Mouse (Mus musculus) hindbrain, embryonic 10.5 days (tissue): ENCODE data around the gene Tmem121. TPM values are rescaled to one million over a fixed set of nuclear protein-coding genes. Genes with fewer than 3 reads are reported as not detected.
A peak's percentile ranks its signal among the peaks of the same experiment; 100 is the strongest.

Experiments
- DNase-seq: peaks from one replicate; pipeline ENCODE4 v3.0.0-alpha.2; 2017; ENCODE audit warnings: low spot score
- H3K27ac ChIP-seq: fragments of 300-500 bp; sonication (generic); 2 replicates; pipeline ENCODE4 v1.5.1; 2016; ENCODE audit warnings: mild to moderate bottlenecking, moderate library complexity
- H3K27me3 ChIP-seq: fragments of 300-500 bp; sonication (generic); 2 replicates; pipeline ENCODE4 v1.6.1; 2016; ENCODE audit warnings: mild to moderate bottlenecking; ENCODE audit not compliant: poor library complexity, insufficient read depth, severe bottlenecking
- H3K36me3 ChIP-seq: fragments of 300-500 bp; sonication (generic); 2 replicates; pipeline ENCODE4 v1.6.1; 2016; ENCODE audit warnings: mild to moderate bottlenecking, moderate library complexity
- H3K4me1 ChIP-seq: fragments of 300-500 bp; sonication (generic); replicated peaks from 2 replicates; pipeline ENCODE4 v1.6.1; 2016; ENCODE audit warnings: mild to moderate bottlenecking
- H3K4me3 ChIP-seq: fragments of 300-500 bp; sonication (generic); 2 replicates; pipeline ENCODE4 v1.5.1; 2016; ENCODE audit warnings: mild to moderate bottlenecking, moderate library complexity
- H3K9me3 ChIP-seq: fragments of 300-500 bp; sonication (generic); 2 replicates; pipeline ENCODE4 v1.6.1; 2016; ENCODE audit warnings: mild to moderate bottlenecking, moderate library complexity
- WGBS: fragments of 180-500 bp; shearing (Covaris S2); methylation state at CpG from one replicate; pipeline ENCODE4 v1.1.7; 2016; 5-methylcytosine and 5-hydroxymethylcytosine counted together
- polyA plus RNA-seq: library from polyadenylated mRNA; unstranded; fragments of >200 nt; fragmentation: Nextera tagmentation; extraction: Ambion mirVana; gene quantifications from 2 replicates; pipeline ENCODE4 v1.2.1, GENCODE M21; 2016

The Tmem121 gene
- polyA plus RNA-seq, 1 experiment from 2014 or later, result 24.8 TPM

GRCm38 (mm10) chr12:113207737-113208136, 22.0 kb downstream of the Tmem121 start:
- Histone ChIP-seq H3K27me3 (no peaks in the 10 kb centered on the region), H3K9me3 (no peaks in the 10 kb centered on the region), H3K36me3 (no peaks in the 10 kb centered on the region), H3K27ac (no peak overlapping the region), H3K4me1 (no peaks in the 10 kb centered on the region), H3K4me3 (no peak overlapping the region)
- WGBS, result 83% methylated on average over 6 of the region's 6 CpGs
- DNase-seq, result no peak

GRCm38 (mm10) chr12:113210586-113211378, 25.1 kb downstream of the Tmem121 start:
- 90% methylated on average over 17 of the region's 17 CpGs for WGBS
- H3K27ac ChIP-seq, result no peak overlapping the region
- H3K36me3 ChIP-seq, result no peaks in the 10 kb centered on the region
- no peak for DNase-seq
- no peaks in the 10 kb centered on the region for H3K4me1 ChIP-seq
- no peak overlapping the region for H3K4me3 ChIP-seq
- H3K9me3 ChIP-seq, result no peaks in the 10 kb centered on the region
- no peaks in the 10 kb centered on the region for H3K27me3 ChIP-seq

- WGBS, result 92% methylated on average over 5 of the region's 5 CpGs
- Histone ChIP-seq H3K36me3 (no peaks in the 10 kb centered on the region), H3K4me3 (no peak overlapping the region), H3K4me1 (no peaks in the 10 kb centered on the region), H3K9me3 (no peaks in the 10 kb centered on the region), H3K27ac (no peak overlapping the region), H3K27me3 (no peaks in the 10 kb centered on the region)
- no peak for DNase-seq
Observed at GRCm38 (mm10) chr12:113211772-113212171, 26.0 kb downstream of the Tmem121 start.

- Histone ChIP-seq H3K36me3 (no peaks in the 10 kb centered on the region), H3K9me3 (no peaks in the 10 kb centered on the region), H3K27me3 (no peaks in the 10 kb centered on the region), H3K4me3 (no peak overlapping the region), H3K27ac (no peak overlapping the region), H3K4me1 (no peaks in the 10 kb centered on the region)
- WGBS, result 89% methylated on average over 10 of the region's 10 CpGs
- no peak for DNase-seq
Observed at GRCm38 (mm10) chr12:113212326-113212924, 26.7 kb downstream of the Tmem121 start.

DNA sequence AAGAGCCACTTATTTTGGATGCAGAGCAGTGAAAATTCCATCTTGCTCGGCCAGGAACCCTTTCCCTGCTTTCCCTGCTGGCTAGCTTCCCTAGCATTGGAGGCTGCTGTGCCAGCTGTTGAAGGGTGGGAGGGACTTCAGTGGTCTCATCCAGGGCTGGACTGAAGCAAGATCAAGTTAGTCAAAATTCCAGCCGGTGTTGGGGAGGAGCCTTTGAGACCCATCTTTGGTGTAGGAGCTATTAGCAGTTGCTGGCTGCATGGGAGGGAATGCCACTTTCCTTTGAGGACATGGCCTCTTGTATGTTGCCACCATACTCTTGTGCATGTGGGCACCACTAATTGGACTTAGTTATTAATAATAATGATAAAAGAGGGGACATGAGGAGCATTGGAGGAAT, 27.5 kb downstream of the Tmem121 start:
- Histone ChIP-seq H3K27ac (no peak overlapping the region), H3K9me3 (no peaks in the 10 kb centered on the region), H3K27me3 (no peaks in the 10 kb centered on the region), H3K4me3 (no peak overlapping the region), H3K36me3 (no peaks in the 10 kb centered on the region), H3K4me1 (no peaks in the 10 kb centered on the region)
- WGBS, result 81% methylated on average over 2 of the region's 2 CpGs
- no peak for DNase-seq

DNA sequence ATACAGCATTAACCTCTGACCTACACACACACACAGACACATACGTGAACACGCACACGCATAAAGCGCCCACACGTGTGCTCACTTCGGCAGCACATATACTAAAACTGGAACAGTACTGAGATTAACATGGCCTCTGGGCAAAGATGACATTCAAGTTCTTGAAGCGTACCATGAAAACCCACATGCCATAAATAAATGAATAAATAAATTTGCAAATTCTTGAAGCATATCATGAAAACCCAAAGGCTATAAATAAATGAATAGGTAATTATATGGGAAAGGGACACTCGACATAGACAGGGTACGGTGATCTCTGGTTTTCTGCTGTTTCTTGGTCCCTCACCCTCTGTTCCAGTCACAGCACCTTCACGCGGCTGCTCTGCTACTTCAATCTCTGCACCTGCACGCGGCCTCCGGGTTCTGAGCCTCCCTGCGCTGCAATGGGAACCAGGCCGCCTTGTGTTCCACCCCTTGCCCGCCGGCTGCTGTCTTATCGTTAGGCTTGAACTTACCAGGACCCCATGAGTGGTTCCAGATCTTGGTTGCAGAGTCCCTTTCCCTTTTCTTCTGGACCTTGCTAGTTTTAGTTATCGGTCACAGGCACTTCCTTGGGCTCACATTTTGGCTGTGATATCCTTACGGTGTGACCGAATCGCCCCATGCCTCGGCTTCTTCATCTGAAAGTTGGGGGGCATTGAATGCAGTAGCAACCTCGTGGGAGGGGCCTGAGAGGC, 28.5 kb downstream of the Tmem121 start:
- WGBS, result 86% methylated on average over 25 of the region's 25 CpGs
- no peak for DNase-seq
- H3K4me3 ChIP-seq, result no peak overlapping the region

GRCm38 (mm10) chr12:113214972-113215666, 29.4 kb downstream of the Tmem121 start:
- Histone ChIP-seq H3K27me3 (no peaks in the 10 kb centered on the region), H3K4me1 (no peaks in the 10 kb centered on the region), H3K36me3 (no peaks in the 10 kb centered on the region), H3K9me3 (no peaks in the 10 kb centered on the region), H3K27ac (no peak overlapping the region), H3K4me3 (no peak overlapping the region)
- WGBS, result 87% methylated on average over 16 of the region's 16 CpGs
- DNase-seq, result no peak

More for the DNA sequence above, 28.5 kb downstream of the Tmem121 start:
- H3K4me1 ChIP-seq, result no peaks in the 10 kb centered on the region
- no peaks in the 10 kb centered on the region for H3K36me3 ChIP-seq
- no peaks in the 10 kb centered on the region for H3K9me3 ChIP-seq
- no peaks in the 10 kb centered on the region for H3K27me3 ChIP-seq
- no peak overlapping the region for H3K27ac ChIP-seq

DNA sequence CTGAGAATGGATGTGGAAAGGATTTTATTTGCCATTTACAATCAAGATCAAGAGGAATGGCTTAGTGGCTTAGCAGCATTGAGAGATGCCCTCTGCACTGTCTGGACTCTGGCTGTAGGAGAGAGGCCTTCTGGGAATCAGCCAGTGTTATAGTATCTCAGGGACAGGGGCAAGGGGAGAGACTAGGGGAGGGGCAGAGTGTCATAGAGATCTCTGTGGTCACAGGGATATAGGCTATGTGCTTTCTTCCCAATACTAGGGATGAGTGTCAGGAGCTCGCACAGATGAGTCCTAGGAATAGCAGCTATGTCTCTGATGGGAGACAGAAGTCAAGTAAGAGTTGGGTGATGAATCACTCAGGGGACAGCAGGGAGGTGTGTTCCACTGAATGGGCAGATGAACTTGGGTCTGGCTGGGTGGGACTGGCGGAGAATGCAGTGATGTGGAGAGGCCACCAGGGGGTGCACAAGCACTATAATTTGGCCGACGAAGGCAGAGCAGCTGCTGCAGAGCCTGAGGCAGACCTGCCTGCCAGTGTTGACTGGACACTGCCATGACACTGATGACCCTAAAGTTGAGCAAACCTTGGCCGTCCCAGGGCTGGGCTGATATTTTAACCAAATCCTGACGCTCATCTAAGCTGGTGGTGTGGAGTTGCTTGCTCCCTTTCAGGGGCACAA, 30.1 kb downstream of the Tmem121 start:
- Histone ChIP-seq H3K4me3 (no peak overlapping the region), H3K36me3 (no peaks in the 10 kb centered on the region), H3K9me3 (no peaks in the 10 kb centered on the region), H3K27me3 (no peaks in the 10 kb centered on the region), H3K27ac (no peak overlapping the region), H3K4me1 (no peaks in the 10 kb centered on the region)
- whole genome bisulfite sequencing, result 17% methylated on average over 6 of the region's 6 CpGs
- DNase-seq, result peak; percentile 70

DNA sequence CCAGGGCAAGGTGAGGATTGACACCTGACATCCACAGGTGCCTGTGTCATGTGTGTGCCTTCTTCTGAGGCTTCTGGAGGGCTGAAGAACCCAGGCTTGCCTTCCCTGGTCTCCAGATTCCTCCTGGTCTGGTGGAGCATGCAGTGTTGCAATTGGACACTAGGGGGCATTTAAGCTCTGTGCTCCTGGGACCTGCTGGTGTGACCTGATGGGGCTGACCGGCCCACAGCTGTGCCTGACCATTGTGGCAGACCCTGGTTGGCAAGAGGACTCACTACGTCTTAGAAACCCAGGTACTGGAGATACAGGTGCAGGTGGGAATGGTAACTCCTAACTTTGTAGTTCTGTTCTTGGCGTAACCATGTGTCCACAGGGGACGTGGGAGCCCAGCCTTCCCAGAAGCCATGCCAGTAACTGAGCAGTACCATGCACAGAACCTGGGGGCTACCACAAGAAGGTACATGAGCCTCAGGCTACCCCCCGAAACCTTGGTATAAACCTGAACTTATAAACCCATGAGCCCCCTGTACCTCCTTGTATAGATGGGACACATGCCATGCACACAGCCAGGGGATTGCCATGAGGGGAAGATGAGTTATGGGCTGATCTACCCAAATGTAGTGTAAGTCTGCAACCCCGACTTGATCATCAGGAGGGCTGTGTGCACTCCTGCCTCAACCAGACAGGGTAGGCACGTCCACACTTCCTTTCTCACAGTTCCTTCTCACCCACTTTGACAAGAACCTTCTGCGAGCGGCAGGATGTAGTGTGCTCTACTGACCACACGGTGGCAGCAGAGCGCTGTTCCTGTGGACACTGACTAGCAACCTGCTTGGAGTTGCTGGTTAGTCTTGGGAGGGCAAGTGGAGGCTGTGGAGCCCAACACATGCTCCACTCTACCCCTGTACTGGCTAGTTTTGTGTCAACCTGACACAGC, 31.8 kb downstream of the Tmem121 start:
- Histone ChIP-seq H3K36me3 (no peaks in the 10 kb centered on the region), H3K9me3 (no peaks in the 10 kb centered on the region), H3K4me1 (no peaks in the 10 kb centered on the region), H3K4me3 (no peak overlapping the region), H3K27me3 (no peaks in the 10 kb centered on the region), H3K27ac (no peak overlapping the region)
- peak; percentile 75 for DNase-seq
- WGBS, result 28% methylated on average over 11 of the region's 11 CpGs

GRCm38 (mm10) chr12:113219867-113220266, 34.1 kb downstream of the Tmem121 start:
- 55% methylated on average over 4 of the region's 4 CpGs for WGBS
- Histone ChIP-seq H3K4me3 (no peak overlapping the region), H3K4me1 (no peaks in the 10 kb centered on the region), H3K9me3 (peaks cover 2% of the 10 kb centered on the region; the same call in 1 of the 2 replicates), H3K27ac (no peak overlapping the region), H3K27me3 (no peaks in the 10 kb centered on the region), H3K36me3 (no peaks in the 10 kb centered on the region)
- DNase-seq, result peak; percentile 54

DNA sequence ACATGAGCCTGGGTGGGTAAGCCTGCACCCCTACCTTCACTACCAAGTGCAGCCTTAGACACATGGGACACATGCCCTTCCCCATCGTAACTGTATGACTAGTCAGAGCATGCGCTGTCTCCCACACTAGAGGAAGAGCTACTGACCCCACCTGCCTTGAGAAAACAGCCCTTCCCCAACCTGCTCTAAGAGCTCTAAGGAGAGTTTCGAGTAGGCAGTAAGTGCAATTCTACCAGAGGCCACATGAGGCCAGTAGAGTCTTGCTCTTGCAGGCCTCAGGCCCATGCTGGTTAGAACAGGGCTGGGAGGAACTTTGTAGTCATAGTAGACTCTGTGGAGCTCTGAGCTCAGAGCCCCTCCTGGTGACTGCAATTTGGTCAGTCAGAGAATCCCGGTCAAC, 34.7 kb downstream of the Tmem121 start:
- 45% methylated on average over 4 of the region's 4 CpGs for WGBS

More for the DNA sequence above, 34.7 kb downstream of the Tmem121 start:
- H3K27ac ChIP-seq, result no peak overlapping the region
- H3K4me3 ChIP-seq, result no peak overlapping the region
- no peaks in the 10 kb centered on the region for H3K27me3 ChIP-seq
- H3K4me1 ChIP-seq, result no peaks in the 10 kb centered on the region
- H3K36me3 ChIP-seq, result no peaks in the 10 kb centered on the region
- peak; percentile 51 for DNase-seq
- H3K9me3 ChIP-seq, result peaks cover 6% of the 10 kb centered on the region; the same call in 1 of the 2 replicates
